Mouse (Mus musculus) layer of hippocampus, adult 8-10 months (tissue): ENCODE measurements around the gene Coro6. TPM values are rescaled to one million over a fixed set of nuclear protein-coding genes. Genes with fewer than 3 reads are reported as not detected.

Experiments used
- DNase-seq, 2 experiments: peaks; one replicate each; pipeline ENCODE4 v3.0.0; 2022; ENCODE audit warnings: low spot score in 2 of 2
- total RNA-seq, 4 experiments: library from RNA; stranded (reverse); gene quantifications; 2 replicates each; pipeline ENCODE4 v1.2.4; 2022

The Coro6 gene
- total RNA-seq, 4 experiments from 2014 or later = 24.5 to 34.0 (median 28.6) TPM

DNA sequence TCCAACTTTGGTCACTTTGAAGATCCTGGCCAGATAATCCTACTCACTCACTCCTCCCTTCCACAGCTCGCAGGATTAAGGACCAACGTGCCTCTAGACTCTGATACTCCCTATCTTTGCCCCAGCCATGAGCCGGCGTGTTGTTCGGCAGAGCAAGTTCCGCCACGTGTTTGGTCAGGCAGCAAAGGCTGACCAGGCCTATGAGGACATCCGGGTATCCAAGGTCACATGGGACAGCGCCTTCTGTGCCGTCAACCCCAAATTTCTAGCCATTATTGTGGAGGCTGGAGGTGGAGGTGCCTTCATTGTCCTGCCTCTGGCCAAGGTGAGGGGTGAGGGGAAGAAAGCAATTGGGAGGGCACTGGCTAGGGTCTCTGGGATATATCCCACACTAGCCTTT, 1.6 kb downstream of the Coro6 start:
- DNase-seq = no peak

DNA sequence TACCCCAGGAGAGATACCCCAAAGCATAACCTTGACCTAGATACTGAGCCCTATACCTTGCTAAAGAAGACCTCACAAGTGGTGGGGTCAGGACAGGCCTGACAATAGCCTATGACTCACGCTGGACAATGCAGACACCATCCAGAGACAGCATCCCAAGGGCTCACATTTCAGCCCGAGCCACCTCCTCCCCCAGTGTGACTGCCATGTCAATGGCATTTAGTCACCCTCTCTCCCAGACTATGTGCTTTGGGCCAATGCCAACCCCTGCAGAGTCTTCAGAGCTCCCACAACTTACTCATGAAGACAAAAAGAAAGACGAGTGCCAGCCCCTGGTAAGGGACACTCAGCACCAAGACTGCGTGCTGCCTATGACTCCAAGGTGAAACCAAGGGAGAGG, 2.5 kb downstream of the Coro6 start:
- no peak for DNase-seq

GRCm38 (mm10) chr11:77465111-77465510, 2.9 kb downstream of the Coro6 start:
- DNase-seq = no peak

- no peak for DNase-seq
Measured at GRCm38 (mm10) chr11:77466544-77466943, 4.3 kb downstream of the Coro6 start.

GRCm38 (mm10) chr11:77467157-77467556, 4.9 kb downstream of the Coro6 start:
- DNase-seq = peak; percentile 47 to 65

GRCm38 (mm10) chr11:77467784-77468183, 5.6 kb downstream of the Coro6 start:
- peak; percentile 59 to 72 for DNase-seq

DNA sequence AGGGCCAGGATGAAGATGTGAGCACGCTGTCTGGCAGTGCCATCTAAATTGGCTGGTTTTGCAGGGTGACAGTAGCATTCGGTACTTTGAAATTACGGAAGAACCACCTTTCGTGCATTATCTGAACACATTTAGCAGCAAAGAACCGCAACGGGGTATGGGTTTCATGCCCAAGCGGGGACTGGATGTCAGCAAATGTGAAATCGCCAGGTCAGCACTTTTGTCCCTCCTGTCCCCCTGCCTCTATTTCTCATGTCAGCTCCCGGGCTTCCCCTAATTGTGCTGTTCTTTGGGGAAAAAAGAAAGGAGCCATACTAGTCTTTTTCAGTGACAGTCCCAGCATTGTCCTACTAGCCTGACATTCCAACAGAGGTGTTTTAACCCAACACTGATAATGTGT, 6.2 kb downstream of the Coro6 start:
- no peak for DNase-seq

GRCm38 (mm10) chr11:77471407-77471806, 9.2 kb downstream of the Coro6 start:
- DNase-seq = no peak

GRCm38 (mm10) chr11:77472775-77473174, 10.6 kb downstream of the Coro6 start:
- DNase-seq = no peak

DNA sequence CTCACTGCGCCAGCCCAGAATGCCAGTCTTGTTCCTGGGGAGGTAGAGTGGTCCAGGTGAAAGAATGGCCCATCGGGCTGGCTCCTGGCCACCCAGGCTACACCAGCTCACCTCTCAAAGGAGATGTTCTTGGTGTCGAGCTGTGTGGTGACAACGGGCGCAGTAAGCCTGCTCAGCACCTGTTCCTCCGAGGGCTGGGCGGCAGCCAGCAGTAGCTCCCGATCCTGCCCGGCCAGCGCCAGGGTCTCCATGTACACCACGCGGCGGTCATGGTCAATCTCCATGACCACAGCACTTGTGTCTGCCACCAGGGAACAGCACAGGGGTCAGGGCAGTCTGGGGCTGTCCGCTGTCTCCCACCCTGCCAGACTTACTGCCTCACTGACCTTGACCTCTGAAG, 14.0 kb downstream of the Coro6 start:
- DNase-seq = no peak

DNA sequence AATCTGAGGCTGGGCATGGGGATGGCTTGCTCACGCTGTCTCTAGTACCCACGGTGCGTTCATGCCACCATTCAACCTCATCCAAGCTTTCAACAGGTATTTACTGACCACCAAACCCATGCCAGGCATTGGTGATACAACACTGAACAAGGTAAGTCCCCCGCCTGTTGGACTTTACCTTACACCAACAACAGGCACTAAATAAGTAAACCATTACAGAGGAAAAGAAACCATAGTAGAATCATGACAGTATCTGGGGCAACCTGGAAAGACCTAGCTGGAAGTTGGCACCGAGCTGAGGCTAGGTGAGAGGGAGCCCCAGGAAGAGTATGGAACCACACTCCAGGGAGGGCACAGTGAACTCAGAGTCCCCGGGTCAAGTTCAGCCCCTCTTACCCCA, 14.7 kb downstream of the Coro6 start:
- DNase-seq = no peak

DNA sequence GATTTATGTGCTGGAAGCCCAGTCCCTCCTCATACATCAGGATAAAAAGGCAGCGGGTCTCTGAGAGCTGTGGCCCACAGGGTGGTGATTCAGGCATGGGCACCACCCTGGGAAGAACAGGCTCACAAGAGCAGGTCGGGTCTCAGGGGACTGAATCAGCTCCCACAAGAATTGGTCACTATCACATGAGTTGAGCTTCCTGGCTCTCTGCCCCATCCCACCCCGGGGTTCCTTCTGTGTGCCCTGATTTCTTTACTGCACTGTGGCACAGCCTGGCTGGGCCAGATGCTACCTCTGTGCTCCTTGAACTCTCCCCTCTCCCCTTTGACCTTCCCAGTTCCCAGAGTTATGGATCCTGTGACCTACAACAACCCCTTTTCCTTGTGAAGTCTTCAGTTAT, 20.8 kb downstream of the Coro6 start:
- DNase-seq = no peak

GRCm38 (mm10) chr11:77483510-77484255, 21.5 kb downstream of the Coro6 start:
- no peak for DNase-seq

GRCm38 (mm10) chr11:77485229-77485628, 23.0 kb downstream of the Coro6 start:
- DNase-seq = no peak

DNA sequence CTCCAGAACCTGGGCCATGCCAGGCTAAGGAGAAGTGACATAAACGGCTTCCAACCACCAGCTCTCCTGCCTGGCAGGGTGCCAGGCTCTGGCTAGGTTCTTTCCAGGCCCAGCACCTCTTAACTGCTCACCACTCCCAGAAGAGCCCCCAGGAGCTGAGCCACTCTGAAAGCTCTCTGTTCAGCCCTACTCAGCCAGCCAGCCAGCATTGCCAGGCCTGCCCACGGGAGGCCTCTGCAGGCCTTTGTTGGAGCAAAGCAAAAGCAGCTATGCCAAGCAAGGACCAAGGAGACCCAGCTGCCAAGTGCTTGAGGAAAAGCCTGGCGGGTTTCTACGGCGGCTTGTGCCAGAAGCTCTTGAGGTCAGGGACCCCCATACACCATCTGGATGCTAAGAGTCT, 24.6 kb downstream of the Coro6 start:
- DNase-seq = peak in 1 of 2 experiments; percentile 65

DNA sequence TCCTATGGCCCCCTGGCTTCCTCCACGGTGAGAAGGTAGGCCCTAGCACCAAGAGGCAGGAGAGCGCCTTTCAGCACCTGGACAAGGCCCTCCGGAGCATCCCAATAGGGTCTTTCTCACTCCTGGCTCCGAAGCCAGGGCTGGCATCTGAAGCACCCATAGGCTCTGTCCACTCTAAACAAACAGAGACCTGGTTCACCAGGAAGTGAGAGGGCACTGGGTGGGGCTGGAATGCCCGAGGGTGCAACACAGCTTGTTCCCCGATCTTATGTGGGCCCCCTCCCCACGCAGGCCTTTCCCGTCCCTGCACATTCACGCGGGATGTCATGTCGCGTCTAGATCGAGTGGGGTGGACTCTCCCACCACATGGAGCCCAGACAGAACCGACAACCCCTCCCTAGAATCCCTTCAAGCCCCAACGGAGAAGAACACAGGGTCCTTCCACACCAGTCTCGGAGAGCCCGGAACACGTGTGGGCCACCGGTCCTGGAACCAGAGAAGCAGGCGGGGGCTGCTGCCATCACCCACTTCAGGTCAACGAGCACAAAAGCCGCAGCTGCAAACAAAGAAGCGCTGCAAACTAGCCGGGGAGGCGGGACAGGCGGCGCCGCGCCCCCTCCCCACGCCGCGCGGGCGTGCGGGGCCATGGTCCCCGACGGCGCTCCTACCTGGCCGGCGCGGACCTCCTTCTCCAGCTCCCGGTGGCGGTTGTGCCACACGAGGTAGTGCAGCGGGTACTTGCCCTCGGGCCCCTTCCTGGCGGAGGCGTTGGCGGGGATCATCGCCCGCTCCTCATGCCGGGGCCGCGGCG, 26.8 kb downstream of the Coro6 start:
- DNase-seq = no peak

GRCm38 (mm10) chr11:77489591-77490235, 27.5 kb downstream of the Coro6 start, which contains the start of gene Ankrd13b:
TSS of gene Ankrd13b (minus strand) at chr11:77489678.
- peak in 1 of 2 experiments; percentile 77 for DNase-seq

DNA sequence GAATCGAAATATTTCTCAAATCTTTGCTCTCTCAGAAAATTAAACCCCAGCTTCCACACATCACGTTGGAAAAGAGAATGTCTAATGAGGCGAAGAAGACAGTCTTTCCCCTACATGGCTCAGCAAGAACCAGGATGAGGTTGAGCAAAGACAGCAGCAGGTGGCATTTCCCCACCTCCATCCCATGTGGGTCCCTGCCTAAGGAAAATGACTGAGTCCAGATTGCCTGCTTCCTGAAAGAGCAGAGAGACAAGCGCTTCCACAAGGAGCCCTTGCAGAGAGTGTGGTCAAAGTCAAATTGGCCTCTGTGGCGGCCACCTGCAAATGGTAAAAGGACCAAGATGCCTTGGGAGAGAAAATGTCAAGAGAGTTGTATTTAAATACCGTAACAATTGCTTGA, 28.2 kb downstream of the Coro6 start:
- no peak for DNase-seq

DNA sequence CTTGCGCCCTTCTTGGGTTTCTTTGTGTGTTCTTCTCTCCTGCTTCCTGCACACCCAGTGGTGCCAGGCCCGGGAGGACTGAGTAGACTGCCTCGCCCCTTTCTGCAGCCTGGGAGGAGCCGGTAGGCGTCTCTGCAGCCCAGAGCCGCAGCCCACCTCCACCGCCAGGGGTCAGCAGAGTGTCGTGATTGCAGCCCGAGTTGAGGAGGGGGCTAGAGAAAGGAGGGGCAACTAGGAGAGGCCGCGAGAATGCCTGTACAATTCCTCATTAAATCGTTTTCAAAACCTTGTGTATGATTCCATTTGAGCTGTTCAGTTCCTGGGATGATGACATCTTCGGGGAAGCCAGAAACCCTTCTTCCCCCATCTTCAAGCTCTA, 28.9 kb downstream of the Coro6 start:
- peak; percentile 83 to 86 for DNase-seq

- DNase-seq = no peak
Measured at GRCm38 (mm10) chr11:77491502-77492291, 29.5 kb downstream of the Coro6 start.

DNA sequence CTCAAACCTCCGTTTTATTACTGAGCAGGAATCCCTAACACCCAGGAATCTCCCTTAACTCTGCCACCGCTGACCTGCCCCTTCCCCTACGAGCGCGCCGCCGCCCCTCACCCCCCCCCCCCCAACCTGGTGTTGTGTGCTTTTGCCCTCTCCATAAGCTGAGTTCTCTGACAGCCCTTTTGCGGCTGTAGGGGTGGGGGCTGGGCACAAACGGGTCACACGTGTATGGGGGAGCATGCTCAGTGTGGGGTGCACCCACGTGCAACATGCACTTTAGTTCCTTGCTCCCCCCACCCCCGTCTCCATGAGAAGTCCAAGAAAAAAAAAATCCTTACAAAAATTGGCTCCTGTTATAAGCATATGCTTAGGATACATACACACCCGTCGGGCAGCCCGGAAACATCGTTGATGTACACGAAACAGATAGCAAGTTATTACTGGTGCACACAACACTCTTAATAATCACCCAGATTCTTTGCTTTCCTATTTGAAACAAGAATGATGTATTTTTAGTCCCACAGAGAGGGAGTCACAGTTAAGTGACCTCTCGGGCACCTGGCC, 30.2 kb downstream of the Coro6 start:
- DNase-seq = no peak
